Mouse (Mus musculus): ENCODE data around the gene Wdr66. TPM values are rescaled to one million over a fixed set of nuclear protein-coding genes. Genes with fewer than 3 reads are reported as not detected.

The Wdr66 gene
- polyA plus RNA-seq, 2 experiments: 0.11 TPM; not detected in 1

DNA sequence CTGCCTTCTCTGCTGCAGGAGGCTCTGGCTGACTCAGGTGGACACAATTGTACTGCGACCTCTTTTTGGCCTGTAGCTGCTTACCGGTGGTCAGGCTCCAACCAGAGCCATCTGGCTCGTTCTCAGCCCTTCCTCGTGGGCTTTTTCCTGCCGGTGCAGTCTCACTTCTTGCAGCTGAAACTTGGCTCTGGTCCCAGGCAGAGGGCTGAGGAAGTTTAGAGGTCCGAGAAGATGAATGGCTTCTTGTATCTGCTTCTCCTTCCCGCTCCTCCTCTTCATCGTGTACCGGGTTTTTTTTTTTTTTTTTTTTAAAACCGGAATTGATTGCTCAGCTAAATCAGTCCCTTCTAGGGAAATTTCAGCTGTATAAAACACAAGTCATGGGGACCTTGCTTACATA, 124.7 kb downstream of the Wdr66 start:
- peaks cover 5% of the 10 kb centered on the region for H3K36me3 ChIP-seq (replicated peaks; ENCODE audit: control insufficient read depth, insufficient read depth, low read depth)
- H3K27ac ChIP-seq: no peak overlapping the region
- no peak overlapping the region for H3K4me2 ChIP-seq (ENCODE audit: low read depth)
- no peaks in the 10 kb centered on the region for H3K9me3 ChIP-seq (ENCODE audit: control insufficient read depth, low read length)
- no peaks in the 10 kb centered on the region for H3K27me3 ChIP-seq (ENCODE audit: control insufficient read depth, insufficient read depth, low read length)
- no peak overlapping the region for H3K9ac ChIP-seq (replicated peaks)
- no peak for TF ChIP-seq CTCF (IDR thresholded peaks at IDR 0.05; ENCODE audit: low read depth)
- TF ChIP-seq EP300 (IDR thresholded peaks at IDR 0.05; ENCODE audit: low read depth): no peak
- 38% methylated on average over 10 of the region's 10 CpGs for WGBS (ENCODE audit: insufficient replicate concordance)
- DNase-seq (ENCODE audit: low read depth in 3 of 3, low spot score in 3 of 3): no peak
- no peak overlapping the region for H3K4me3 ChIP-seq (ENCODE audit: insufficient read depth in 1 of 2, low read depth in 2 of 2, low read length in 2 of 2)
- no peak for ATAC-seq (ENCODE audit: insufficient read depth)
- H3K4me1 ChIP-seq (replicated peaks; ENCODE audit: control insufficient read depth in 2 of 2, insufficient read depth in 2 of 2, low read length in 1 of 2): no peaks in the 10 kb centered on the region; a peak in 1 of 4 replicates

Other genes with a start within 250 kb of the Wdr66 start
- gene Orai1, start 237.0 kb upstream of the Wdr66 start, polyA plus RNA-seq (2012; rRNA removed): 7.4 and 9.2 TPM in 2 replicates
- 6.3 and 8.1 TPM in 2 replicates for gene Orai1, start 237.0 kb upstream of the Wdr66 start, polyA plus RNA-seq (2014; fragmentation: Nextera tagmentation; extraction: Ambion mirVana)
- not detected in 2 replicates for gene Morn3, start 205.1 kb upstream of the Wdr66 start, polyA plus RNA-seq (2012; rRNA removed)
- gene Morn3, start 205.1 kb upstream of the Wdr66 start, polyA plus RNA-seq (2014; fragmentation: Nextera tagmentation; extraction: Ambion mirVana): not detected in 2 replicates
- gene Tmem120b, start 183.7 kb upstream of the Wdr66 start, polyA plus RNA-seq (2012; rRNA removed): 17.7 and 19.0 TPM in 2 replicates
- 18.0 and 18.1 TPM in 2 replicates for gene Tmem120b, start 183.7 kb upstream of the Wdr66 start, polyA plus RNA-seq (2014; fragmentation: Nextera tagmentation; extraction: Ambion mirVana)
- gene Rhof, start 119.4 kb upstream of the Wdr66 start, polyA plus RNA-seq (2012; rRNA removed): 1.8 and 2.1 TPM in 2 replicates
- gene Rhof, start 119.4 kb upstream of the Wdr66 start, polyA plus RNA-seq (2014; fragmentation: Nextera tagmentation; extraction: Ambion mirVana): 2.5 and 2.6 TPM in 2 replicates
- 2.3 and 2.7 TPM in 2 replicates for gene Setd1b, start 109.9 kb upstream of the Wdr66 start, polyA plus RNA-seq (2012; rRNA removed)
- gene Setd1b, start 109.9 kb upstream of the Wdr66 start, polyA plus RNA-seq (2014; fragmentation: Nextera tagmentation; extraction: Ambion mirVana): 3.3 and 4.3 TPM in 2 replicates
- 17.4 and 26.6 TPM in 2 replicates for gene Psmd9, start 82.7 kb upstream of the Wdr66 start, polyA plus RNA-seq (2012; rRNA removed)
- 51.4 and 55.1 TPM in 2 replicates for gene Psmd9, start 82.7 kb upstream of the Wdr66 start, polyA plus RNA-seq (2014; fragmentation: Nextera tagmentation; extraction: Ambion mirVana)
- 28.7 and 29.2 TPM in 2 replicates for gene Hpd, start 69.4 kb upstream of the Wdr66 start, polyA plus RNA-seq (2012; rRNA removed)
- 26.7 and 37.0 TPM in 2 replicates for gene Hpd, start 69.4 kb upstream of the Wdr66 start, polyA plus RNA-seq (2014; fragmentation: Nextera tagmentation; extraction: Ambion mirVana)
- 5.0 and 5.6 TPM in 2 replicates for gene Bcl7a, start 91.7 kb downstream of the Wdr66 start, polyA plus RNA-seq (2012; rRNA removed)
- gene Bcl7a, start 91.7 kb downstream of the Wdr66 start, polyA plus RNA-seq (2014; fragmentation: Nextera tagmentation; extraction: Ambion mirVana): 4.6 and 4.9 TPM in 2 replicates
- 3.0 and 3.7 TPM in 2 replicates for gene Mlxip, start 142.7 kb downstream of the Wdr66 start, polyA plus RNA-seq (2012; rRNA removed)
- gene Mlxip, start 142.7 kb downstream of the Wdr66 start, polyA plus RNA-seq (2014; fragmentation: Nextera tagmentation; extraction: Ambion mirVana): 2.5 and 3.5 TPM in 2 replicates
- gene Lrrc43, start 237.2 kb downstream of the Wdr66 start, polyA plus RNA-seq (2012; rRNA removed): 0.02 TPM in 1 of 2 replicates, not detected in the other
- not detected in 2 replicates for gene Lrrc43, start 237.2 kb downstream of the Wdr66 start, polyA plus RNA-seq (2014; fragmentation: Nextera tagmentation; extraction: Ambion mirVana)
- not detected in 2 replicates for gene Il31, start 237.4 kb downstream of the Wdr66 start, polyA plus RNA-seq (2012; rRNA removed)
- not detected in 2 replicates for gene Il31, start 237.4 kb downstream of the Wdr66 start, polyA plus RNA-seq (2014; fragmentation: Nextera tagmentation; extraction: Ambion mirVana)